Mouse (Mus musculus) ES-E14 (cell line): Measurements from ENCODE around the gene Shoc2.

Source experiments
- CHD2 ChIP-seq: IDR thresholded peaks from 2 replicates; pipeline ENCODE4 v1.6.1; 2014; ENCODE audit warnings: mild to moderate bottlenecking, low read depth, low read length, inconsistent platforms
- HCFC1 ChIP-seq: IDR thresholded peaks from 2 replicates; pipeline ENCODE4 v1.6.1; 2012; ENCODE audit warnings: low read length, inconsistent platforms, borderline replicate concordance; ENCODE audit not compliant: insufficient read depth
- MAFK ChIP-seq: IDR thresholded peaks from 2 replicates; pipeline ENCODE4 v1.6.1; 2014; ENCODE audit warnings: mild to moderate bottlenecking, low read depth, low read length, inconsistent platforms; ENCODE audit not compliant: insufficient read depth
- ZC3H11A ChIP-seq: IDR thresholded peaks from 2 replicates; pipeline ENCODE4 v1.6.1; 2012; ENCODE audit warnings: low read depth, mild to moderate bottlenecking, inconsistent platforms, low read length, borderline replicate concordance

GRCm38 (mm10) chr19:53943802-53944785 lies at the start of gene Shoc2, which contains the start of gene Bbip1:
- TF ChIP-seq HCFC1 (peak; percentile 91), MAFK (no peak), ZC3H11A (no peak), CHD2 (no peak)
